Mouse (Mus musculus) CH12.LX (cell line): ENCODE measurements around the gene Prr5. TPM values are rescaled to one million over a fixed set of nuclear protein-coding genes. Genes with fewer than 3 reads are reported as not detected.

Experiments used
- DNase-seq: peaks from one replicate; pipeline ENCODE4 v3.0.0-alpha.2; 2013; ENCODE audit errors: extremely low read depth
- H3K27ac ChIP-seq: 2 replicates; pipeline ENCODE4 v1.5.1; 2012; ENCODE audit warnings: low read depth, mild to moderate bottlenecking, control low read depth, moderate library complexity; ENCODE audit not compliant: insufficient read depth
- H3K27me3 ChIP-seq: replicated peaks from 2 replicates; pipeline ENCODE3; 2012; ENCODE audit warnings: inconsistent platforms
- H3K36me3 ChIP-seq, 2 experiments: replicated peaks in 1 of 2; 2 replicates each; pipeline versions ENCODE3 to v1.6.1; 2012; ENCODE audit warnings: inconsistent platforms in 1 of 2, low read length in 1 of 2, mild to moderate bottlenecking in 1 of 2, mixed read lengths in 1 of 2, moderate library complexity in 1 of 2; ENCODE audit not compliant: control insufficient read depth in 1 of 2, insufficient read depth in 1 of 2
- H3K4me1 ChIP-seq, 2 experiments: 2 replicates each; pipeline ENCODE4 v1.6.1; 2012; ENCODE audit warnings: inconsistent platforms in 1 of 2, moderate library complexity in 1 of 2; ENCODE audit not compliant: insufficient read depth in 2 of 2, control insufficient read depth in 1 of 2
- H3K4me2 ChIP-seq: 2 replicates; pipeline ENCODE4 v1.6.1; 2012; ENCODE audit warnings: low read depth, mild to moderate bottlenecking, control low read depth; ENCODE audit not compliant: poor library complexity, insufficient read depth, severe bottlenecking
- H3K4me3 ChIP-seq, 3 experiments: fragments of 150-350 bp in 1 of 3; sonication (generic) in 1 of 3; replicated peaks in 1 of 3; 2 replicates each; pipeline versions ENCODE3 to v1.5.1; 2011 to 2012; ENCODE audit warnings: low read depth in 2 of 3, low read length in 2 of 3, mild to moderate bottlenecking in 2 of 3, moderate library complexity in 2 of 3, control low read depth in 1 of 3, improper control_type of control experiment in 1 of 3, inconsistent platforms in 1 of 3, mixed read lengths in 1 of 3; ENCODE audit not compliant: poor library complexity in 1 of 3
- H3K79me2 ChIP-seq: replicated peaks from 2 replicates; pipeline ENCODE4 v1.6.1; 2012; ENCODE audit warnings: mild to moderate bottlenecking, moderate library complexity; ENCODE audit not compliant: control insufficient read depth, poor library complexity, insufficient read depth, severe bottlenecking; ENCODE audit errors: extremely low read depth
- H3K9ac ChIP-seq: 2 replicates; pipeline ENCODE4 v1.6.1; 2012; ENCODE audit warnings: low read depth, mild to moderate bottlenecking, control low read depth, moderate library complexity; ENCODE audit not compliant: insufficient read depth
- H3K9me3 ChIP-seq: replicated peaks from 2 replicates; pipeline ENCODE3; 2012; ENCODE audit warnings: low read length, inconsistent platforms, mixed read lengths
- CHD2 ChIP-seq: IDR thresholded peaks from 2 replicates; pipeline ENCODE4 v1.6.1; 2011; ENCODE audit warnings: low read length, improper control_type of control experiment
- CTCF ChIP-seq, 2 experiments: IDR thresholded peaks in 1 of 2; conservative IDR thresholded peaks in 1 of 2; 2 replicates each; pipeline ENCODE4 v1.5.1; 2011 to 2012; ENCODE audit warnings: low read depth in 2 of 2, low read length in 2 of 2, improper control_type of control experiment in 1 of 2, inconsistent platforms in 1 of 2, mild to moderate bottlenecking in 1 of 2, moderate library complexity in 1 of 2
- ELF1 ChIP-seq: IDR thresholded peaks from 2 replicates; pipeline ENCODE4 v1.6.1; 2014; ENCODE audit warnings: low read depth, mild to moderate bottlenecking, inconsistent platforms, low read length, improper control_type of control experiment
- KAT2A ChIP-seq: IDR thresholded peaks from 2 replicates; pipeline ENCODE4 v1.6.1; 2012; ENCODE audit warnings: low read length, improper control_type of control experiment, inconsistent platforms; ENCODE audit not compliant: insufficient replicate concordance
- MXI1 ChIP-seq: IDR thresholded peaks from 2 replicates; pipeline ENCODE4 v1.6.1; 2011; ENCODE audit warnings: mild to moderate bottlenecking, low read depth, low read length, improper control_type of control experiment
- NELFE ChIP-seq: IDR thresholded peaks from 2 replicates; pipeline ENCODE4 v1.6.1; 2011; ENCODE audit warnings: low read depth, low read length, improper control_type of control experiment
- NRF1 ChIP-seq: IDR thresholded peaks from 2 replicates; pipeline ENCODE4 v1.6.1; 2014; ENCODE audit warnings: low read depth, mild to moderate bottlenecking, inconsistent platforms, low read length, improper control_type of control experiment, moderate library complexity
- PAX5 ChIP-seq: IDR thresholded peaks from 2 replicates; pipeline ENCODE4 v1.6.1; 2012; ENCODE audit warnings: low read length, inconsistent platforms, mixed read lengths
- POLR2A ChIP-seq: IDR thresholded peaks from 2 replicates; pipeline ENCODE4 v1.6.1; 2011; ENCODE audit warnings: low read depth, mild to moderate bottlenecking, improper control_type of control experiment, low read length
- RAD21 ChIP-seq: IDR thresholded peaks from 2 replicates; pipeline ENCODE4 v1.6.1; 2011; ENCODE audit warnings: low read depth, mild to moderate bottlenecking, low read length, improper control_type of control experiment, moderate library complexity
- RCOR1 ChIP-seq: conservative IDR thresholded peaks from 2 replicates; pipeline ENCODE4 v1.6.1; 2012; ENCODE audit warnings: low read depth, mild to moderate bottlenecking, inconsistent platforms, low read length, improper control_type of control experiment
- SIN3A ChIP-seq: IDR thresholded peaks from 2 replicates; pipeline ENCODE4 v1.6.1; 2012; ENCODE audit warnings: low read length, improper control_type of control experiment, inconsistent platforms
- SMC3 ChIP-seq: IDR thresholded peaks from 2 replicates; pipeline ENCODE4 v1.6.1; 2011; ENCODE audit warnings: low read depth, low read length, improper control_type of control experiment
- TBP ChIP-seq: conservative IDR thresholded peaks from 2 replicates; pipeline ENCODE4 v1.6.1; 2011; ENCODE audit warnings: low read depth, low read length, improper control_type of control experiment
- UBTF ChIP-seq: IDR thresholded peaks from 2 replicates; pipeline ENCODE4 v1.6.1; 2012; ENCODE audit warnings: low read depth, mild to moderate bottlenecking, inconsistent platforms, low read length, improper control_type of control experiment, moderate library complexity
- USF1 ChIP-seq: IDR thresholded peaks from 2 replicates; pipeline ENCODE4 v1.6.1; 2014; ENCODE audit warnings: low read depth, mild to moderate bottlenecking, inconsistent platforms, low read length, improper control_type of control experiment
- USF2 ChIP-seq: conservative IDR thresholded peaks from 2 replicates; pipeline ENCODE4 v1.6.1; 2011; ENCODE audit warnings: low read depth, low read length, improper control_type of control experiment
- ZC3H11A ChIP-seq: IDR thresholded peaks from 2 replicates; pipeline ENCODE4 v1.6.1; 2012; ENCODE audit warnings: low read depth, mild to moderate bottlenecking, inconsistent platforms, low read length, improper control_type of control experiment
- dilution Hi-C: fragments of 300-500 bp; cut with MboI; formaldehyde crosslinking; loops from 2 replicates; pipeline ENCODE4 v1.14.3; 2020; ENCODE audit warnings: low sequenced_read_pairs; ENCODE audit not compliant: extremely low pct_unique_long_range_greater_than_20kb, extremely low pct_ligation_motif_present
- in situ Hi-C: fragments of 300-500 bp; cut with MboI; formaldehyde crosslinking; loops from 3 replicates; pipeline ENCODE4 v1.14.3; 2019; ENCODE audit warnings: low sequenced_read_pairs, low pct_ligation_motif_present, low pct_unique_long_range_greater_than_20kb, mixed read lengths
- polyA plus RNA-seq: library from polyadenylated mRNA; unstranded; fragments of >175 nt; gene quantifications from 2 replicates; pipeline ENCODE4 v1.2.1, GENCODE M21; 2012; ENCODE audit warnings: low read depth; ENCODE audit not compliant: insufficient read length
- total RNA-seq, 2 experiments: library from RNA; depleted of rRNA; stranded (reverse); fragments of 300-350 nt in 1 of 2; fragments of >200 nt in 1 of 2; gene quantifications; 2 replicates each; pipeline ENCODE4 v1.2.3; 2012 to 2014

The Prr5 gene
- total and polyA plus RNA-seq, 3 experiments, result 11.6 to 68.2 (median 19.7) TPM

DNA sequence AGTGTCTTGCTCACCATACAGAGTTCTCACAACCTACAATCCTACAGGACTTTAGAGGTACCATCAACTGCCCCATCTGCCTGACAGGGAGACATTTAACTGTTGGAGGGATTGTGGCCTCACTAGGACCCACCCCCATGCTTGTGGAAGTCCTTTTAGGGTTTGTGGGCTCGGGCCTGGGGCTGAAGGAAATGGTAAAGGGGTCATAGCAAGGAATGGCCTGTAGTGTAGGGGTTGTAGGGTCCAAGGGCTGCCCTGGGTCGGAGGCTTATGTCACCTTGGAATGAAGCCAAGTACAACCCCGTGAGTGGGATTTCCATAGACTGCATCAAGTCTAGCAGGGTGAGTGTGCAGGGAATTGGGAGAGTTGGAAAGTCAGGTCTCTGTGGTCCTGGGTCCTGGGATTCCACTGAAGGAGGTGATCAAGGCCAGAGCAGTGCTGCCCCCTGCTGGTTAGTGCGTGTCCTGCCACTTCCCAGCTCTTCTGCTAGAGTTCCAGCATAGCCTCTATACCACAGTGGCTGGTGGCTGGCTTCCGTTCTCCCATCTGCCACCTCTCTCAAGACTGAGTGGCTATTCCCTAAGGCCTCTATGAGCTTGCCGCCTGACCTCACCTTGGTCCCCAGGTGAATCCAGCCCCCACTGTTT lies 30.9 kb downstream of the Prr5 start:
- in situ Hi-C loops, result loop anchor here (5.0 kb wide), 1 partner anchor 33 kb away; the partner anchor contains the start of gene Prr5
- no peak overlapping the region for H3K4me3 ChIP-seq
- peaks cover 2 to 35% of the 10 kb centered on the region in 2 experiments; a peak in 3 of 4 replicates for H3K4me1 ChIP-seq
- dilution Hi-C loops, result no loop called here
- peak; percentile 78 for DNase-seq
- peak; percentile 92 for TF ChIP-seq SMC3
- peak; percentile 87 to 95 for TF ChIP-seq CTCF (conservative IDR thresholded peaks at IDR 0.05 in 1 of 2, IDR thresholded peaks at IDR 0.05 in 1 of 2; ENCODE audit: low read depth in 2 of 2, low read length in 2 of 2)
- no peak for TF ChIP-seq SIN3A
- TF ChIP-seq RAD21, result peak; percentile 78
- no peak for TF ChIP-seq MXI1
- peak; percentile 5; the same call in 1 of the 2 replicates for TF ChIP-seq ZC3H11A
- H3K27me3 ChIP-seq, result no peaks in the 10 kb centered on the region
- no peak overlapping the region for H3K27ac ChIP-seq
- H3K9ac ChIP-seq, result no peak overlapping the region
- peaks cover 65 to 94% of the 10 kb centered on the region in 2 experiments for H3K36me3 ChIP-seq
- no peaks in the 10 kb centered on the region; the same call in 1 of the 2 replicates for H3K79me2 ChIP-seq
- H3K4me2 ChIP-seq, result no peak overlapping the region
- H3K9me3 ChIP-seq, result no peaks in the 10 kb centered on the region

DNA sequence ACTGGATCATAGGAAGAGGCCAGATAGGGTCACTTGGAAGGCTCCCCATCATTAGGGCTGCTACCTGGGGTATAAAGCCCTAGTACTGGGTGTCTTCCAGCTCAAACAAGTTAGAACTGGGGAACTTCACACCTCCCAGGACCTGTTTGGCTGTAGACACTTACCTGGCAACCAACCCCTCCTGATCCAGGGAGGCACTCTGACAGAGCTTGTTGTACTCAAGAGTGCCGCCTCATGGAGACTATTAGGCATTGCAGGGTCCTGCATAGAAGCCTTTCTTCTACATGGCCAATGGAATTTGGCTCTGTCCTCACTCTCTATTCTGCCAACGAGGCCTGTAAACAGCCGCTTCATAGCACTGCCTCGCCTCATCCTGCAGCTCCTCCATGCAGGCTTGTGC lies 32.5 kb downstream of the Prr5 start:
- no peak overlapping the region for H3K27ac ChIP-seq
- peaks cover 7 to 52% of the 10 kb centered on the region in 2 experiments for H3K4me1 ChIP-seq
- DNase-seq, result peak; percentile 65
- H3K36me3 ChIP-seq, result peaks cover 49 to 77% of the 10 kb centered on the region in 2 experiments
- dilution Hi-C loops, result no loop called here
- H3K79me2 ChIP-seq, result no peaks in the 10 kb centered on the region; the same call in 1 of the 2 replicates
- TF ChIP-seq NELFE (no peak), TBP (no peak), POLR2A (no peak), RCOR1 (no peak), UBTF (no peak), ELF1 (no peak), USF2 (no peak), NRF1 (no peak), PAX5 (no peak), SIN3A (no peak), MXI1 (no peak), KAT2A (no peak), CHD2 (no peak), SMC3 (peak; percentile 86), RAD21 (peak; percentile 56), USF1 (no peak), CTCF (conservative IDR thresholded peaks at IDR 0.05 in 1 of 2, IDR thresholded peaks at IDR 0.05 in 1 of 2; ENCODE audit: low read depth in 2 of 2, low read length in 2 of 2) (peak; percentile 80 to 95)
- TF ChIP-seq, all 38 proteins: peak for 3
- H3K4me2 ChIP-seq, result no peak overlapping the region
- H3K4me3 ChIP-seq, result no peak overlapping the region
- H3K9ac ChIP-seq, result no peak overlapping the region
- no peaks in the 10 kb centered on the region for H3K9me3 ChIP-seq
- no peaks in the 10 kb centered on the region for H3K27me3 ChIP-seq
- in situ Hi-C loops, result loop anchor here (5.0 kb wide), 1 partner anchor 35 kb away; the partner anchor contains the start of gene Prr5
